Mouse (Mus musculus) embryo, embryonic 10 days (tissue): ENCODE results near the gene Xlr4c.
"Not testable (repeated sequence)": the region's sequence is repeated elsewhere in the genome, so short reads cannot be mapped to it uniquely, and the experiment has no call there.

Source experiments
- DNase-seq: peaks from one replicate; pipeline ENCODE4 v3.0.0-alpha.2; 2015; ENCODE audit warnings: low spot score

The Xlr4c gene

DNA sequence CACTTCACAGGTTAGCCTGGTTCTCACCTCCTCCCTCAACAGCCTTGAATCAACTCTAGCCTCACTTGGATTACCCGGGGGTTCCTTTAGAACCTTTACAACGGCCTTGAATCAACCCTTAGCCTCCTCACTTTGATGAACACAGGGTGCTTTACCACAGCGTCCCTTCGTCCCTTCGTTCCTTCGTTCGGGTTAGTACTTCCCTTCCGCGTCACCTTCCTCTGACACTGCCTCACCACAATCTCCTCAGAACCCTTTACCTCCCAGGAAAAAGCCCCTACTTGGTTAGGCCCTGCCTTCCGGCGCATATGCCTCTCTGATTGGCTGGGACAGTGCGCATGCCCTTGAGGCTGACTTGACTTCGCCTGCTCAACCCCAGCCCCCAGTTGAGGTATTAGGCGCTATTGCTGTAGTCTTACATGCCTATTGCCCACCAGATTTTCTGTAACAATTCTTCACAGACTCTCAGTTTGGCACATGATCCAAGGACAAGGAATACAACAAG lies at the start of gene Xlr4c:
Gene Xlr4c, minus strand, starts transcription at position 310 of the 505 bp plus-strand sequence.
- not testable (repeated sequence) for DNase-seq

DNA sequence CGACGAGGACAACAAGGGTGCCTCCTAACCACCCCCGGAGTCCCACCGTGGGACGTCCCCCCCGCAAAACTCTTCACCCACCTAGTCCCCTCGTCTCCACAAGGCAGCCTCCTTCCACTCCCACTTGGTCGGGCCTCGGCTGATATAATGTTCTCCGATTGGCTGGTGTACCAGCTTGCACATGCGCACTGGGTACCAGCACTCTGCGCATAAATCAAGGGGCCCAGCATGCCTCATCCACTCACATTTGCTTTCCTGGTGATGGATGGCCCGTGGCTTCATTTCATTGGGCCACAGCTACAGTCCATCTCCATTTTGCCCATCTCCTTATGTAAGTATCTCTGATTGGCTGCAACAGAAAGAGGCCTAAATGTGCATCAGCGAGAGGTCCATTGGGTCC lies 22.3 kb upstream of the Xlr4c start, which contains the start of gene Xlr3c:
Gene Xlr3c, minus strand, starts transcription at position 121 of the 400 bp plus-strand sequence.
- DNase-seq = not testable (repeated sequence)

DNA sequence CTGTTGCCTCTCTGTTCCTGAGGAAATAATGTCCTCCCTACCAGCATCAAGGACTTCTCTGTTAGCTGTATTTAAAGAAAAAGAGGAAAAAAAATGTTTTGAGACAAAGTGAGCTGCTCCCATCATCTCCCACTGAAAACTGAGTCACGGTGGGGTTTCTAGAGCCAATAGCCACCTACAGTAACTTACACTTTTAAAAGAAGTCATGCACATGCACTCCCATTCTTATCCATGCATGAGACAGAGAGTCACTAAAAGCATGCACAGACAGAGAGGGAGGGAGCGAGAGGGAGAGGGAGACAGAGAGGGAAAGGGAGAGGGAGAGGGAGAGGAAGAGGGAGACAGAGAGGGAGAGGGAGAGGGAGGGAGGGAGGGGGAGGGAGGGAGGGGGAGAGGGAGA lies 19.5 kb upstream of the Xlr4c start:
- not testable (repeated sequence) for DNase-seq

DNA sequence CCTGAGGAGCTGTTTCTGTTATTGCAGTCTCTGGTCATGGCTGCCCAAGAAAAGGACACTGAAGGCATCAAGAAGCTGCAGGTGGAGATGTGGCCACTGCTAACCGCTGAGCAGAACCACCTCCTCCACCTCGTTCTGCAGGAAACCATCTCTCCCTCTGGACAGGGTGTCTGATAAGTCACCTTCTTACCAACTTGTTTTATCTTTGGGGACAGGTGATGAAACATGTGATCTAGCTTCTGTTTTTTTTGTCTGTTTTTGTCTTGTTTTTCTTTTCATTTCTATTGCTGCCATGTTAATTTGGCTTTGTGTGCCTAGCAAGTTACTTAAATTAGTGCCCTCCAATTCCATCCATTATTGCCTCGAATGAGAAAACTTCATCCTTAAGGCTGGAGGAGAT lies 13.6 kb downstream of the Xlr4c start:
- no peak for DNase-seq

DNA sequence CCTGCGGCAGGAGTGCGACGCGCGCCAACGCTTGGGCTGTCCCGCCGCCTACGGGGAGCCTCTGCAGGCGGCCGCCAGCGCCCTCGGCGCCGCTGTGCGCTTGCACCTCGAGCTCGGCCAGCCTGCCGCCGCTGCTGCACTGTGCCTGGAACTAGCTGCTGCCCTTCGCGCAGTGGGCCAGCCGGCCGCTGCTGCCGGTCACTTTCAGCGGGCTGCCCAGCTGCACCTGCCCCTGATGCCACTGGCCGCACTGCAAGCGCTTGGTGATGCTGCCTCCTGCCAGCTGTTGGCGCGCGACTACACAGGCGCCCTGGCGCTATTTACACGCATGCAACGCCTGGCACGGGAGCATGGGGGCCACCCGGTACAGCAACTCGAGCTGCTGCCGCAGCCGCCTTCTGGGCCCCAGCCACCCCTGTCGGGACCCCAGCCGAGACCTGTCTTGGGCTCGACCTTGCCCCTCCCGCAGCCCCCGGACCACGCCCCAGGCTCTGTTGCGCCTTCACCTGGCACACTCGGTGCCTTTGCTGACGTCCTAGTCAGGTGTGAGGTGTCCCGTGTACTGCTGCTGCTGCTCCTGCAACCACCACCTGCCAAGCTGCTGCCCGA lies 14.2 kb downstream of the Xlr4c start:
- peak; percentile 32 for DNase-seq

DNA sequence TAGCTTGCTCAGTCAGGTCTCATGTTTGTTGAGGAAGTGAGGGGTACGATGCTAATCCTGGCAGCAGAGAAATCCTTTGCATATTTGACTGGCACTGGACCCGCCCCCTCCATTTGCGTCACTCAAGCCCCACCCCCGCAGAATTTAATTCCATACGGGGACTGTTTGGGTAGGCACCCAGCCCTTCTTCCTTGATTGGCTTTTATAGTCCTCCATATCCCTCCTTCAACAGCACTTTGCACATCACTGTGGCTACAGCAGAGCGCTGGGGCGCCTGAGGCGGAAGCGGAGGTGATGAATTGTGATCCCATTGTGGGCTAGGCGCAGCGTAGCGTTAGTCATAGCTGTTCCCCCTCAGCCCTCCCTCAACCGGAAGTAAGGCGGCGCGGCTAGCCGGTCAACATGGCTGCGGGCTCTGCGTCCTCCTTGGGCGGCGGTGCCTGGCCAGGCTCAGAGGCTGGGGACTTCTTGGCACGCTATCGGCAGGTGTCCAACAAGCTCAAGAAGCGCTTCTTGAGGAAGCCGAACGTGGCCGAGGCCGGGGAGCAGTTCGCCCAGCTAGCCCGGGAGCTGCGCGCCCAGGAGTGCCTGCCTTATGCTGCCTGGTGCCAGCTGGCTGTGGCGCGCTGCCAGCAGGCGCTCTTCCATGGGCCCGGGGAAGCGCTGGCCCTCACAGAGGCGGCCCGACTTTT lies 14.9 kb downstream of the Xlr4c start, which contains the start of gene F8a:
Gene F8a, plus strand, starts transcription at position 378 of the 692 bp plus-strand sequence.
- peak; percentile 86 for DNase-seq

DNA sequence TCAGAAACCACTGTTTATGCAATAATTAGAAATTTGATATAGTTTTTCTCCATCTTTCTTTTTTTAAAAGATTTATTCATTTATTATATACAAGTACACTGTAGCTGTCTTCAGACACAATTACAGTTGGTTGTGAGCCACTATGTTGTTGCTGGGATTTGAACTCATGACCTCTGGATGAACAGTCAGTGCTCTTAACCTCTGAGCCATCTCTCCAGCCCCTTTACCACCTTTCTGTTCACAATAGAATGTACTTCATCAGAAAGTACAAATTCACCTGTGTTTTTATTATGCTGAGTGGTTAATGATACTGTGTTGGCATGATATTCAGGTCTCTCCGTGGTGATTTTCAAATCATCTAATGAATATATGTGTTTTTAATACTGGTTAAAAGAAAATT lies 17.6 kb downstream of the Xlr4c start:
- DNase-seq = no peak

DNA sequence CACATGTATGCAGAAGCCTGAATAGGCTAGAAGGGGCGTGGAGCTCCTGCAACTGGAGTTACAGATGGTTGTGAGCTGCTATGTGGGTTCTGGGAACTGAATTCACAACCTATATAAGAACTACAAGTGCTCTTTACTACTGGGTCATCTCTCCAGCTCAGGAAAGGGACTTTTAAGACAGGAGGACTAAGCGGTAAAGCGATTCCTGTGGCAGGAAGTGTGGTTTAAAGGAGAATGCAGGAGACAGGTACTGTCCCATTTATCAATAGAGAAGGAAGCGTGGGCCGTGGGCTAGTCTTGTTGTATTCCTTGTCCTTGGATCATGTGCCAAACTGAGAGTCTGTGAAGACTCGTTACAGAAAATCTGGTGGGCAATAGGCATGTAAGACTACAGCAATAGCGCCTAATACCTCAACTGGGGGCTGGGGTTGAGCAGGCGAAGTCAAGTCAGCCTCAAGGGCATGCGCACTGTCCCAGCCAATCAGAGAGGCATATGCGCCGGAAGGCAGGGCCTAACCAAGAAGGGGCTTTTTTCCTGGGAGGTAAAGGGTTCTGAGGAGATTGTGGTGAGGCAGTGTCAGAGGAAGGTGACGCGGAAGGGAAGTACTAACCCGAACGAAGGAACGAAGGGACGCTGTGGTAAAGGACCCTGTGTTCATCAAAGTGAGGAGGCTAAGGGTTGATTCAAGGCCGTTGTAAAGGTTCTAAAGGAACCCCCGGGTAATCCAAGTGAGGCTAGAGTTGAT lies 28.9 kb downstream of the Xlr4c start, which contains the start of gene Xlr4b:
Gene Xlr4b, plus strand, starts transcription at position 515 of the 746 bp plus-strand sequence.
- not testable (repeated sequence) for DNase-seq

DNA sequence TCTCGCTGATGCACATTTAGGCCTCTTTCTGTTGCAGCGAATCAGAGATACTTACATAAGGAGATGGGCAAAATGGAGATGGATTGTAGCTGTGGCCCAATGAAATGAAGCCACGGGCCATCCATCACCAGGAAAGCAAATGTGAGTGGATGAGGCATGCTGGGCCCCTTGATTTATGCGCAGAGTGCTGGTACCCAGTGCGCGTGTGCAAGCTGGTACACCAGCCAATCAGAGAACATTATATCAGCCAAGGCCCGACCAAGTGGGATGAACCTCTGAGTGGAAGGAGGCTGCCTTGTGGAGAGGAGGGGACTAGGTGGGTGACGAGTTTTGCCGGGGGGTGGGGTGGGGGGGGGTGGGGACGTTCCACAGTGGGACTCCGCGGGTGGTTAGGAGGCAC lies 51.0 kb downstream of the Xlr4c start, which contains the start of gene Xlr3b:
Gene Xlr3b, plus strand, starts transcription at position 274 of the 400 bp plus-strand sequence.
- peak; percentile 3 for DNase-seq
